Mouse (Mus musculus) adrenal gland, adult 8-10 months (tissue): ENCODE data around the gene Samd10. TPM values are rescaled to one million over a fixed set of nuclear protein-coding genes. Genes with fewer than 3 reads are reported as not detected.

Experiments
- DNase-seq: peaks from one replicate; pipeline ENCODE4 v3.0.0; 2022
- microRNA-seq, 2 experiments: library from miRNA; unstranded; fragments of <30 nt; microRNA quantifications; one replicate each; pipeline ENCODE4 v1.2.0; 2022
- total RNA-seq, 4 experiments: library from RNA; stranded (reverse); gene quantifications; 2 replicates each; pipeline ENCODE4 v1.2.4; 2022

The Samd10 gene
- total RNA-seq, 4 experiments from 2014 or later, result 16.1 to 33.3 (median 21.8) TPM

DNA sequence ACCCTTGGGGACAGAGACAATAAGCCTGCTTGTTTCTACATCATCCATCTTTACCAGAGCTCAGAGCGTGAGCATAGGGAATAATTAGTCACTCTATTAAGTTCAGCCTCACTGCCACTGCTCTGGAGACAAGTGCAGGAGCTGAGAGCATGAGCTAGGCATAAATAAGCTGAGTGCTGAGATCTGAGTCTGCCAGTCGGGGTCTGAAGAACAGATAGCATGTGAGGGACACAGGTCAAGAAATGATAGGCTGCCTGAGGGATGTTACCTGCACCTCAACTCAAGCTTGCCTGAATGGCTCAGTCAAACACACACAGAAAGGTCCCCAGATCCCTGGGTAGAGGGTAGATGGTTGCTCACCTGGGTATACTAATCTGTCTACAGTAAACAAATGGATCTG is 21.9 kb downstream of the Samd10 start:
- no peak for DNase-seq

DNA sequence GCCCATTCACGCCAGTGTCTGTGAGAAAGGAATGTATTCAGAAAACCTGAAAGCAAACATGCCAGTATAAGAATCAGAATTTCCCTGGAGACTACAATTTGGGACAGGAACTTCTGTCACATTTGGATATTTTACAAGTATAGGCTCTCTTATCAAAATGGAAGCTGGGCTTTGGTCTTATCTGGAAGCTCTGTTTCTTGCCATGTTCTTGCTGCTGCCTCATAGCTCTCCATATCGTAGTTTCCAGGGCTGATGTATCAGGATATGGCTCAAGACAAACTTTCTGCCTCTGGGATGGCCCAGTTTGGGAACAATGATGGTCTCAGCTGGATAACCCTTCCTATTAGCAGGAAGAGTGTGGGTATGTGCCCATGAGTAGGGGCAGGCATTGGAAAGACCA is 22.4 kb downstream of the Samd10 start:
- no peak for DNase-seq

DNA sequence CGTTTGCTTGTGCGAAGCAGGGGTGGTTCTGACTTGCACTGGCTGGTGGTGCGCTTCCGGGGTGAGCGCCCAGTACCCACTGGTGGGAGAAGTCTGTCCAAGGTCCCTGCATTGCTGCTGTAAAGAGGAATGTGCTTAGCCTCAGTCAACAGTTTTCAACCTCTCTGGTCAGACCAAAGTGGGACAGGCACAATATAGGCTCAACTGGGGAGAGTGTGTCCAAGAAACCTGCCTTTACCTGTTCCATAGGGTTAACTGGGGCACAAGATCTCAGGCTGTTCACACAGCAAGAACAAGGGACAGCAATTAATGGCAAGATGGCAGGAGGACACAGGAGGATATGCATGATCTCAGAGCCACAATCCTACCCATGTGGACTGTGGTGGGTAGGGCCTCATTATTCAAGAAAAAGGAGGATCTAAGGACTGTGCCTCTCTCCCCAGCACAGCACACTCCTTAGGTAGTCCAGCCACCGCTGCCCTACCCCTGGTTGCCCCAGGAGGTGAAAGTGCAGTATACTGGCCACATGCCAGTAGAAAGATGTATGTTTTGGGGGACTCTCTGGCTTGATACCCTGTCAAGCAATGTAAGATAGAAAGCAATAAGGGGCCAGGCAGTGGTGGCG is 24.0 kb downstream of the Samd10 start:
- no peak for DNase-seq

DNA sequence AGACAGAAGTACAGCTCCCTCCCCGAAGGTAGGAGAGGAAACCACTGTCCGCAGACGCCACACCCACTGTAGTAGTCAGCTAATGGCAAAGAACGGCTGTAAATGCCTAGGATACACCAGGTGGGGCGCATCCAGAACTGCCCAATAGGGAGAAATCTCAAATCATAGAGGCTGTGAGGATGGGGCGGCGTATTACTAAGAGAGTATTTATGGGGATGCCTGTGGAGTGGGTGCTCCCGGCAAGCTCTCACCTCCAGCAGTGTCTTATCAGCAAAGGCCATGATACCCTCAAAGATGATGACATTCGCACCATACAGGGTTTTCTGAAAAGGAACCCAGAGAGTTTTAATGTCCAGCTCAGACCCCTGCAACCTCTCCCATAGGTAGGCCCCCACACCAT is 25.1 kb downstream of the Samd10 start:
- DNase-seq, result no peak

DNA sequence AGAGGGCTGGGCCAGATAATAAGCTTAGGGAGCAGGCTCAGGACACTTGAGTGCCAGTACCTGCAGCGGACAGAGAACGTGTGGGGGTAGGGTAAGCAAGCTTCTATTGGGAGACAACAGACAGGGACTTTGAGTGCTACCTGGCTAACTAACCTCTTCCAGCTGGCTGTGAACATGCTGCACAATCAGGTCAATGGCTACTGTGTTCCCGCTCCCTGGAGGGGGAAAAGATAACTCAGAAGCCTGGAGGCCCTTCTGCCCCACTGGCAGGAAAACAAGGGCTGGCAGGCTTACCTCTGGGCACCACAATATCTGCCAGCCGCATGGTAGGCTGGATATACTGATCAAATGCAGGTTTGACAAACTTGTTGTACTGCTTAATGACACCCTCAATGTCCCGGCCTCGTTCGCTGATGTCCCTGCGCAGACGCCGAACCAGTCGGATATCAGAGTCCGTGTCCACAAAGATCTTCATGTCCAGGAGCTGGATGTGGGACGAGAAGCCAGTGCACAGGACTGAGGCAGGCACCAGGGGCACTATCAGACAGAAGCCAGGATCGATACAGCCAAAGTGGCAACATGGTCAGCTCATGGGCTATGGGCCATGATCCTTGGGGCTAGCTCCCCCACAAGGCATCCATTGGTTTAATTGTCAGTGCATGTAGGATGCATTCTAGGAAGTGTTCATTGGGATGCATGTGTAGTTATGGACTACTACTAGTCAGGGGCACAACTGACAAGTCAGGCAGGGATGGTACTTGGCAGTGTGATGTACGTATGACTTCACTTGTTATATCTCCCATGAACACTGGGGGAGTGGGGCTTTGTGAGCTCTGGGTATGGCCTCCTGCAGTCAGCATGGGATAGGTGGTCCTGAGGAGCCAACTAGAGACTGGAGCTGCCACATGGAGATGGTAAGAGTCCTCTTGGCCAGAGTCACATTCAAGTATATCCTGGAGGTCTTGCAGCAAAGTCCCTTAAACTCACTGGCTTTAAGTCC is 25.8 kb downstream of the Samd10 start:
- DNase-seq, result no peak

DNA sequence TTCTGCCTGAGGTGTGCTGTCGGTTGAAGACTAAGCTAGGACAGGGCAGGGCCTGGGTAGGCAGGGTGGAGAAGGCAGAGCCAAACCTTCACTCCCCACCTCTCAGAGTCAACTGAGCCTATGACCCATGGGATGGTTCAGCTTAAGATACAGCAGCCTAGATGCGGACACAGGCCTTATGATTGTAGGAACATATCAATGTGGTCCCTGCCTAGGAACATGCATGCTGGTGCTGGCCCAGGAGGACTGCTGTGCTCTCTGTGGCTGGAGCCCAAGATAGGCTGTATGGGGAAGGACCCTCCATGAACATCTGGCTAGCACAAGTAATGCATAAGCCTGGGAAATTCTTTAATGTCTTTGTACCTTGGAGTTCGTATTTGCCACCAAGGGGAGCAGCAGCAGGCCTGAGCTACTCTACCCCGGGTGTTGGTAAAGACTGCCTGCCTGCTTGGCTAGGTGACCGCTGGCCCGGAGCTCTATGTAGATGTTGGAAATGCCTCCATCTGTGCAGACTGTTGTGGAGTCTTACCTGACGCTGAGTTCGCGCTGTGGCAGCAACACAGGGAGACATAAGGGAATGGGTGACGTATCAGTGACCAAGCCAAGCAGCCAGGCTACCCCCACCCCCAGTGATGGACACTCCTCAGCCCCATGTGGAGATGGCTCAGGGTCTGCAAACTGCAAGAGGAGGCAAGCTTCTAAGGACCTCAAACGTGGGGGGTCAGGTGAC is 26.9 kb downstream of the Samd10 start:
- no peak for DNase-seq

DNA sequence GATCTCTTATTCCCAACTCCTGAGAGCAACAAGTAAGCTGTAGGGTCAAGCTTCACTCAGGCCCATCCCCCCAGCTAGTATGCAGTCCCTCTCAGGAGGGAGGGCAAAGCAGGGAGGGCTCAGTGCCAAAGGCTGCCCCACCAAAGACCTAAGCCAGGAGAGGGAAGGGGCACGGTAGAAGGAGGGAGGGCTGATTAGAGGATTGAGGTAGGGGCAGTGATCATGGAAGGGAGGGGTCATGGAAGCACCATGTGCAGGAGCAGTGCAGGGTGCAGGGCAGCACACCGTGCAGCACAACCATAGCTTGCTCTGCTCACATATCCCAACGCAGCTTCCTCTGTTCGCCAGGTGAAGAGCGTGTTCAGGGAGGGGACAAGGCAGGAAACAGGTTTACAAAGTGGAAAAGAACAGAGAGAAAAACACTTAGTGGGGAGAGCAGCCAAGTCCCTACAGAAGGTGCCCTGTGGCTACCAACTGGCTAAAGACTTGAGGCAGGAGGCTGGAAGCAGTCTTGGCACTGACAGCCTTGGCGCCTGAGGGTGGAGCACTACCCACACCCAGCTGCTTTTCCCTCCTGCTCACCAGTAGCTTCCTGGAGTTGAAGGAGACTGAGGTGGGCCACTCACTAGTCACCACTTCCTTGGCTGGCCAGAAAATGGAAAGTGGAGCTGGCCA is 28.0 kb downstream of the Samd10 start:
- no peak for DNase-seq

DNA sequence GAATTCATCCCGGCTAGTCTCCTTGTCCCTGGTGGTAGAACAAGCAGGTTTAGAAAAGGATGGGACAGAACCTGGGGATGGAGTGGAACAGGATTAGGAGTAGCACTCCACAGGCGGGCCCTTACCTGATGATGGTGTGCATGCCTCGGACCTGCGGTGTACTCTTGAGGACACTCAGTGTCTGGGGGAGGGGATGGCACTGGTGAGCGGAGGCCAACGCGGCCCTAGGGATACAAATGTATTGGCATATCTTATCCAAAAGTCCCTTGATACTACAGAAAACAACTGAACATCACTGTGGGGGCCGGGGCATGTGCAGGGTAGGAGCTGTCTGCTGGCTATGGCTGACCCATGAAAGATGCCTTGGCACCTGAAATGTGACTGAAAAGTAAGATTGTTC is 28.6 kb downstream of the Samd10 start:
- no peak for DNase-seq

DNA sequence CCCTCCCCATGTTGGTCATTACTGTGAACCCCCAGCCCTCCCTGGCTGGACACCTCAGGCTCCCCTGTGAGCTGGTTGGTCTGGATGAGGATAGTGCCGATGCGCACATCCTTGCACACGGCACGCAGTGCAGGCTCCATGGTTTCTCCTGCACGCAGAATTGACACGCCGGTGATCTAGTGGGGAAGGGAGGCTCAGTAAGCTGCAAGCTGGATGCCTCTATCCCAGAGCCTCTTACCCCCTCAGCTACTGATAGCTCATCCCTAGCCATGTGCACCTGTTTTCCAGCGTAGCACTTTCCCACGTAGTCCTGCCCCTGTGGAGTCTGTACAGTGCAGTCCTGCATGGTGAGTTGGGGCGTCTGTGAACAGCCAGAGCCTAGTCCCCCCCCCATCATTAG is 29.2 kb downstream of the Samd10 start:
- no peak for DNase-seq

DNA sequence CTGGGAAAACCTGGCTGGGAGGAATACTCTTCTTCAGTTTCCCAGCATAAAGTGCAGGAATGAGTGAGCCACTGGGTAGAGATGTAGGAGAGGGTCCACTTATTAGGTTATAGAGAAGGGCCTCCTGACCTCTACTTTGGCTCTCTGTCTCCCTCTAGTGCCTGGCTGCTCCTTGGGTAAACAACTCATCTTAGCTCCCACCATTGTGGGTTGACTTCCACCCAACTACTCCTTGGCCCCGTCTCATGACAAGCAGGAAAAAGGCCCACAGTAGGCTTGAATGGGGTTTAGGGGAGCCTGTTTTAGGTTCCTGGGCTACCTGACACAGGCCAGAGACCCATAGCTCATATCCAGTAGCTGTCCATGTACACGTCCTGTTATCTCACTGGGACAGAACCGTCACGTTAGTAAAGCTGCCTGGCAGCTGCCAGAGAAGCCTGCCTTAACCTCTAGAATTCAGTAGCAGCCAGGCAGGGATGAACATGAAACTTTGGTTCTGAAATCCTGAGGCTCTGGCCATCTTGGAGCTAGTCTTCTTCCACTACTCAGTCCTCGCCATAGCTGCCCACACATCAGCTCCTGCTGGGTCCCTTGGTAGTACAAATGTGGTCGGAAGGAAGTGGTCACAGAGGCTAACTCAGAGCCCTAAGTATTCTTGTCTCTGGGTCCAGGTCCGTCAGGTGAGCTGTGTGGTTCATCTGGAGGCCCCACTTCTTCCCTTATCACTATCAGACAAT is 30.6 kb downstream of the Samd10 start:
- no peak for DNase-seq

DNA sequence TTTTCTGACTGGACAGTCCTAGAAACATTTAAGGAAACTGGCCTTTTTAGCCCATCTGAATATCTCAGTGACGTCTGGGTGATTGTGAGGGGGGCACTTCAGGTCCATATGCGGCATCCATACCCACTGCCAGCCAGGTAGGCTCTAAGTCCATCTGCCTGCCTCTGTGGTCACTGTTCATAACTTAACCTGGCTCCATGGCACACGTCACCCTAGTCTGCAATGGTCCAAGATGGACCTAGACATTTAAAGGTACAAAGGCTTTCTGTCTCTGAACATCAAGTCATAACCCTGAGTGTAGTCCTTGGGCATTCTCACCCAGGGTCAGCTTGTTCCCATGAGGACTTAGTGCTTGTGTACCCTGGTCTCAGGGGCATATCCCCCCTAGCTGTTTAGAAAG is 31.7 kb downstream of the Samd10 start:
- no peak for DNase-seq

DNA sequence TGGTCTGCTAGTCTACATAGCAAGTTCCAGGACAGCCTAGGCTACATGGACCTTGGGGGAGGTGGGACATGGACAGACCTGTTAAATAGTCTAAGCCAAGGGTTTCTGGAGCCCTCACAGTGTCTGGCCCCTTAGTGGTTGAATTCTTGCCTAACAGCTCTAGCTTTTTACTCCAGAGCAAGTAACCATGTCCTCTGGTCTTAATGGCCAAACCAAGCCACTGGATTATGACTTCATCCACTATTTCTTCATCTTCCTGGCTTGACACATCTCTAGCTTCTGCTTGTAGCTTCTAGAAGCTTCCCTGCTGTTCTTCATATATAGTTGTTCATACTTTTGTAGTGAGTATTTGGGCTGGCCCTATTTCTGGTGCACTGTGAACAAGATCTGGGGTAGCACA is 45.2 kb downstream of the Samd10 start:
- no peak for DNase-seq

DNA sequence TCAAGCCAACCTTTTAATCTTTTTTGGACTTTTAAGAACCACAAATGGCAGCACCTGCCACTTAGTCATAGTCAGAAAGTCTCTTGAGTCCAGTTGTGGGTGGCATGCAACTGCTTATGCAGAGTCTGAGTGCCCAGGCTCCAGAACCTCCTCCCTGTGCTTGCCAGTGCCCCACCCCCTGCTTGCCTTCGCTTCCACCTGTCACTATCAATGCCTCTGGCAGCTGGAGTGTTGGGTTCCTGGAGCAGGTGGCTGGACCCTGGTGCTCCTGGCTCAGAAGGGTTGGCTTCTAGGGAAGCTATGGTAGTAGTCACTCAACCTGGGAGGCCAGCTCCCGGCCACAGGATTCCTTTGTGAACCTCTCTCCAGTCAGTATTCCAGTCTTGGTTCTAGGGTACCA is 48.8 kb downstream of the Samd10 start:
- DNase-seq, result no peak

DNA sequence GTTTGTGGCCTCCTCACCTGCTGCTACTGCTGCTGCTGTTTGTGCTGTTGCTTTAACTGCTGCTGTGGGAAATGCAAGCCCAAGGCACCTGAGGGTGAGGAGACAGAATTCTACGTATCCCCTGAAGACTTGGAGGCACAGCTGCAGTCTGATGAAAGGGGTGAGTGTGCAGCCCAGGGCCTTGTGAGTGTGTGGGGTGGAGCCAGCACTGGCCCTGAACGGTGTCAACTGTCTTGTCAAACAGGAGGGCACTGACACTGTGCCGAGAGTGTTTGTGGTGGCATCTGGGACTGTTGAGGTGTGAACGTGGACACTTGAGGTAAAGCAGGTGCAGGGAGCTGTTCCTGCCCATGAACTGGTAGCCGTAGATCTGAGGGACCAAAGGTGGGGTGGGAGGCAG is 50.3 kb downstream of the Samd10 start:
- DNase-seq, result no peak

DNA sequence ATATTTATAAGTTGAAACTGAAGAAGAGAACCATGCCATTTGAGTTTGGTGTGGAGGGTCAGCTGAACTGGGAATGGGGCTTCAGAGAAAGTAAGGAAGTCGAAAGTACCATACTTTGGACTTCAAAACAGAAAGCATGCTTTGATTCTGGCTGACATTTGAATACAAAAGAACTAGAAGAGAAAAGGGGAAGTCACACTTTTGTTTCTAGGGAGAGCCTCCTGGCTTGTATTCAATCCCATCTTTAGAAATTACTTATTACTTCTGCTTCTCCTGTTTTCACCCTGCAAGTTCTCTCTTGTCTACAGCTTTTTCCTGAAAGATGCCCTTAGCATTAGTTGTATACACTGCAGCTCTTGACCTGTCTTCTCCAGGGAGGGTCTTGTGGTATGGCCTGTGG is 50.8 kb downstream of the Samd10 start:
- no peak for DNase-seq

DNA sequence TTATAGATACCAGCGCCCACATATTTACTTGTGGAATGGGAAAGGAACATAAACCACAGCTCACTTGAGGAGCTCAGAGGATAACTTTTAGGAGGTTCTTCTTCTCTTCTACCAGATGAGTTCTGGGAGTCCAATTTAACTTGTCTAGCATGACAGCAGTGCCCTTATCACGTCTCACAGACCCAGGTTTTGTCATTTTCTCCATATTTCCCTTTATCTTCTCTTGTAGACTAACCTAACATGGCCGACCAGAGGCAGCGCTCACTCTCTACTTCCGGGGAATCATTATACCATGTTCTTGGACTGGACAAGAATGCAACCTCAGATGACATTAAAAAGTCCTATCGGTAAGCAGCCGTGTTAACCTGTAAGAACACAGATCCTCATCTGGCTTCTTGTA is 52.9 kb downstream of the Samd10 start:
- DNase-seq, result no peak

Small RNA genes lying within 50 kb of the gene (microRNA-seq; reads per million reads assigned to microRNA genes)
- gene Mir7006, result 0 reads per million in 2 experiments

Other genes with a start within 250 kb of the Samd10 start
- gene Zgpat, start 234.3 kb downstream of the Samd10 start, total RNA-seq, result 10 to 100 TPM; 49.1 to 76.4 (median 55.7) TPM
- 10 to 100 TPM; 42.4 to 63.8 (median 57.7) TPM for gene Arfrp1, start 233.8 kb downstream of the Samd10 start, total RNA-seq
- gene Lime1, start 219.1 kb downstream of the Samd10 start, total RNA-seq, result 10 to 100 TPM; 17.2 to 37.4 (median 22.9) TPM
- 10 to 100 TPM; 14.0 to 25.1 (median 17.7) TPM for gene Zbtb46, start 139.8 kb downstream of the Samd10 start, total RNA-seq
- not detected for gene Abhd16b, start 106.0 kb downstream of the Samd10 start, total RNA-seq
- gene Tpd52l2, start 102.1 kb downstream of the Samd10 start, total RNA-seq, result 100 to 1,000 TPM; 117 to 138 (median 127) TPM
- gene Dnajc5, start 78.7 kb downstream of the Samd10 start, total RNA-seq, result 100 to 1,000 TPM; 105 to 115 (median 108) TPM
- 100 to 1,000 TPM in 3 of 4 experiments, 10 to 100 TPM in 1; 94.3 to 171 (median 118) TPM for gene Uckl1, start 14.3 kb downstream of the Samd10 start, total RNA-seq
- gene Prpf6, start 7.3 kb downstream of the Samd10 start, total RNA-seq, result 10 to 100 TPM; 69.0 to 85.2 (median 76.4) TPM
- 100 to 1,000 TPM in 2 of 4 experiments, 10 to 100 TPM in 2; 52.3 to 113 (median 89.3) TPM for gene Zfp512b, start 6.4 kb downstream of the Samd10 start, total RNA-seq
- gene Gm29797, start 57.8 kb upstream of the Samd10 start, total RNA-seq, result under 1 TPM in 1 of 4 experiments, not detected in 3; 0.38 TPM
- gene Sox18, start 72.4 kb upstream of the Samd10 start, total RNA-seq, result 10 to 100 TPM; 19.1 to 36.7 (median 32.9) TPM
- gene Tcea2, start 81.1 kb upstream of the Samd10 start, total RNA-seq, result 10 to 100 TPM in 2 of 4 experiments, 1 to 10 TPM in 2; 6.6 to 16.4 (median 11.4) TPM
- gene Rgs19, start 94.8 kb upstream of the Samd10 start, total RNA-seq, result 10 to 100 TPM; 23.7 to 26.0 (median 25.3) TPM
- gene Lkaaear1, start 99.2 kb upstream of the Samd10 start, total RNA-seq, result not detected
- gene Oprl1, start 115.8 kb upstream of the Samd10 start, total RNA-seq, result 1 to 10 TPM; 2.3 to 5.9 (median 4.8) TPM
- gene Myt1, start 164.1 kb upstream of the Samd10 start, total RNA-seq, result 1 to 10 TPM; 3.0 to 9.3 (median 6.4) TPM
- 100 to 1,000 TPM in 2 of 4 experiments, 10 to 100 TPM in 2; 87.3 to 104 (median 99.9) TPM for gene Pcmtd2, start 238.6 kb upstream of the Samd10 start, total RNA-seq